Mouse (Mus musculus): Measurements from ENCODE around the gene Spryd7.

Spryd7 gene

DNA sequence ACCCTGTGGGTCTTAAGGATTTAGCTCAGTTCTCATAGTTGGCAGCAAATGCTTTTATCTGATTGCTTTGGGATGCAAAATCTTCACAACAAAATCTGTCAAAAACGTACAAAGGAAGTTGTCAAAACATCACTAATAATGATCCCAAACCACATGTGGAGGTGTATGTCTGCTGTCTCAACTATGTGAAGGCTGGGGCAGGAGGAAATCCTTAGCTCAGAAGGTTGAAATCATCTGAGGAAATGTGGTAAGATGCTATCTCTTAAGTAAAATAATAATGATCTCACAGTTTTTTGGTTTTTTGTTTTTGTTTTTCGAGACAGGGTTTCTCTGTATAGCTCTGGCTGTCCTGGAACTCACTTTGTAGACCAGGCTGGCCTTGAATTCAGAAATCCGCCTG lies 20.9 kb downstream of the Spryd7 start:
- DNase-seq: no peak

DNA sequence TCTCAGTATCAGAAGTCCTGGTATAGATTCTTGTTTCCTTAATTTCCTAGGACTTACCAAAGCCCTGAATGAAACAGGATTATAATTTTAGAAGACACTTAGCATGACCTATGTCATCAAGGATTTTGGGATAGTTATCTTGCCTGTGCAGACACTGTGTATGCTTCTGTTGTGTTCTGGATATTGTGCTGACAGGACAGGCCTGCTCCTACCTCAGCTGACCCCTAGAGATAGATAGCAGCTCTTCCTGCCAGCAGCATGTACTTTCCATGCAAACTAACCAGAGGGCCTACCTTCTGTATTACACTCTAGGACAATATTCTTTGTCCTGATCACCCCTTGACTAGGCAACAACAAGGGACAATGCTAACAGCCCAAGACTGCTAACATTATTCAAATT lies 25.7 kb downstream of the Spryd7 start:
- no peak for DNase-seq

DNA sequence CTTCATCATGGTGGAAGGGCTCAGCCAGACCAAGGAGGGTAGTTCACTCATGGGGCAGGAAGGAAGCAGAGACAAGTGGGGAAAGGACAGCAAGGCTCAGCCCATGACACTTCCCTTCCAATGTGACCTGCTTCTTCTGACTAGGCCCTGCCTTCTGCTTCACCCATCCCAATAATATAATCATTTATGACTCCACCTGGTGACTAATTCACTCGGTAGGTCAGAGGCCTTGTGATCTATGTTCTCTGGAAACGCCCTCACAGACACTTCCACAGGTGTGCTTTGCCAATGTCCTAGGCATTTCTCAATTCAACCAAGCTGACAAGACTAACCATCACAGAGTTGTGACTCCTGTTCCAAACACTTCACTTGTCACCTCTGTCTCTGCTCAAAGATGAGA lies 26.3 kb downstream of the Spryd7 start:
- no peak for DNase-seq

DNA sequence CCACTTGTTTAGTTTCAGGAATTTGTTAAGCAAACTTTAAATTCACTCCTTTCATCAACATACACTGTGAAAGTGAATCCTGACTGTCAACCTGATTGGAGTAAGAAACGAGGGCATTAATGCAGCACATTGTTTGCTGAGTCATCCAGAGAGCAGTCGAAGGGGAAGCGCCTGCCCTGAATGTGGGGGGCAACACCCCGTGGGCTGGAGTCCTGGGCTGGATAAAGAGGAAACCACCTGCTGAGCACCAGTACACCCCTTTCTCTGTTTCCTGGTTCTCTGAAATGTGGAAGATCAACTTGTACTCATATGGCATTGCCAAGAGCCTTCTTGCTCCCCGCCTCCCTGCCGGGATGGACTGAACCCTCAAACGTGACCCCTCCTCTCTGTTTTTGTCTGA lies 27.2 kb downstream of the Spryd7 start:
- peak; percentile 23 for DNase-seq

DNA sequence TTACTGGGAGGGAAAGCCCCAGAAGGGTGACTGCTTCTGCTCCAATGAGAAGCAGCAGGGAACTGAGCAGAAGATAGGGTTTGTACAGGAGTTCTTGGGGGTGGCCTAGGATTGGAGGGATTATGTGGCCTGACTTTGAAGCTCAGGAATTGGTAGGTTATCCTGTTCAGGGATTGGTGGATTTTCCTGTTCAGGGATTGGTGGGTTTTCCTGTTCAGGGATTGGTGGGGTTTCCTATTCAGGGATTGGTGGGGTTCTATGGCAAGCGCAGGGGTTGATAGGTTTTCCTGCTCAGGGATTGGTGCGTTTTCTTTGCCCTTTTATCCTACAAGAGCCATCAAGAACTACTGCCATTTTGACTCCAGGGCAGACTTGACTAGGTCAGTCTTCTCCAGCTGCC lies 30.7 kb downstream of the Spryd7 start:
- no peak for DNase-seq

DNA sequence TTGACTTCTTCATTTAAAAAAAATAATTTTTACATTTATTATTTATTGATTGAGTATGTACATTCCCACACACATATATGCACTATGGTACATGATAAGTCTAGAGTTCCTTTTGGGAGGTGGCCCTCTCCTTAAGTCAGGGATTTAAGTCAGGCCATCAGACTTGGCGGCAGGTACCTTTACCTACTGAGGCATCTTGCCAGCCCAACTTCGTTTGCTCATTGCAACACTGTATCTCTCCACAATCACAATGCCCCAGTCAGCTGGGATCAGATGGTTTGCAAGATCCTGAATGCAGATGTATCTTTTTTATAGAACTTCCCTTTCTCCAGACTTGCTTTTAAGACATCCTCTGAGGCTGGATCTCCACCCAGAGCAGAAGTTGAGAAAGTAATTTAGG lies 32.9 kb downstream of the Spryd7 start:
- DNase-seq: no peak

DNA sequence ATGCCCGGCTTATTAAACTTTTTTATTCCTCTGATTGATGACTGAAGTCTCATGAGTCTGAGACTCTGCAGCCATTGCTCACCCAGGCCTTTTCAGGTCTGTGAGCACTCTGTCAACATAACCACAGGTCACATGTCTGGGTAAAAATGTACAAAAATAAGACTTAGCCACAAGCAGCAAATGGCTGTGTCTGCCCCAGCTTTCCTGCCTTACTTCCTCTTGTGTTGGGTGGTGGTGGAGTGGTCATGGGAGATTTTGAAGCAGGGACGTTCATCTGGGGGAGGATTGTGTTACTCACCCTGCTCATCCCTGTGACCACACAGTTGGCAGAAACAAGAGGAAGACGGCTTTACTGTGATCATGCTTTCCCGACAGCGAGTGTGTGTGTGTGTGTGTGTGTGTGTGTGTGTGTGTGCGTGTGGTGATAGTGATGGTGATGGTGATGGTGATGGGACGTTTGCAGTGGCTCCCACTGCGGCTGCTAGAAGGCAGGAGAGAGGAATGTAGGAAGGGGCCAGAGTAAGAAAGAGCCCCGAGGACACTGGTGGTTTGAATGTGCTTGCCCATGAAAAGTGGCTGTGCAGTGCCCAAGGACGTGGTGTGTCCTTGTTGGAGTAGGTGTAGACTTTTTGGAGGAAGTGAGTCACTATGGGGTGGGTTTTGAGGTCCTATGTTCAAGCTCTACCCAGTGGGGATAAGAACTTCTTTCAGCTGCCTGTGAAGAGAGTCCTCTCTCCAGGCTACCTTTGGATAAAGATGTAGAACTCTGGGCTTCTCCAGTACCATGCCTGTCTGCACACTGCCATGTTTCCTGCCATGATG lies 37.8 kb downstream of the Spryd7 start:
- DNase-seq: peak; percentile 9

DNA sequence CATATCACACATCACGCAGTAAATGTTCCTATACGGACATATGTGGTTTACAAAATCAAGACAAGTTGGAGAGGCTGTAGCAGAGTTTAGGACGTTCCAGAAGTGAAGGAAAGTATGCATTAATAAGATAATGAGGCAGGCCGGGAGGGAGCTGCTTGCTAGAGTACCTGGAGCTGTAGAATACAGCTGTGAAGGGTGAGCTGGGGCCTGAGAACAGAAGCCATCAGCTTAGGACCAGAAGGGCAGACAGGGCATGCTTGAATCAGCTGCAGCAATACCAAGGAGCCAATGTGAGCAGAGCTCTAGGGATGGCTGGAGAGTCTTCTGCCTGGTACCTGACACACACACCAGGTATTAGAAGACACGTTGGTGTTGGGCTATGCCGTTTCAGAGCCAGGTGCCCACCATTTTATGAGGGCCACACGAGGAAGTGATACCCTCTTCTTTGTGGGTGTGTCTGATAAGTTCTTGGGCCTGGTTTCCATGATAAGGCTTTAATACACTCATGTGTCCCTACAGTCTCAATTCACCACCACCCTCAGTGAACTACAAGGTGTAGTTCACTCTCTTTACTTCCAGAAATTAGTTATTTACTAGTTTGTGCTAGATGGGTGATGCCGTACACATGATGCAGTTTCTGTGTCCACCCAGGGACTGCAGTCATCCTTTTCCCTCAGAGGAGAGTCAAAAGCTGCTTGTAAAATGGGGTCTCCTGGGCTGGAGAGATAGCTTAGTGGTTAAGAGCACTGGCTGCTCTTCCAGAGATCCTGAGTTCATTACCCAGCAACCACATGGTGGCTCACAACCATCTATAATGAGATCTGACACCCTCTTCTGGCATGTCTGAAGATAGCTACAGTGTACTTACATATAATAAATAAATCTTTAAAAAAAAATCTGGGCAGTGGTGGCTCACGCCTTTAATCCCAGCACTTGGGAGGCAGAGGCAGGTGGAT lies 39.9 kb downstream of the Spryd7 start:
- DNase-seq: peak; percentile 8

DNA sequence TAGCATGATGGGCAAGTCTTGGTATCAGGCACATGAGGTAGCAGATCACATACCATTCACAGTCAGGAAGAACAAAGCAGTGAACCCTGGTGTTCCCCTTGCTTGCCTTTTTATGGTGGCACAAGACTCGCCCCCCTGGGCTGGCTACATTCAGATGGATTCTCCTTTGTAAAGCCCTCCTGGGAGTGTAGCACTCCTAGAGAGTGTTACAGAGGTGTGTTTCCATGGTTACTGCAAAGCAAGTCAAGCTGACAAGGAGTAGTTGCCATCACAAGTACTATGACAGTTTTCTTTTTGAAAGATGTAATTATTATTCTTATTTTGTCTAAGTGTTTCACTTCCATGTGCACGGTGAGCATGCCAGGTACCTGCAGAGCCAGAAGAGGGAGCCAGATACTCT lies 45.2 kb downstream of the Spryd7 start:
- no peak for DNase-seq

DNA sequence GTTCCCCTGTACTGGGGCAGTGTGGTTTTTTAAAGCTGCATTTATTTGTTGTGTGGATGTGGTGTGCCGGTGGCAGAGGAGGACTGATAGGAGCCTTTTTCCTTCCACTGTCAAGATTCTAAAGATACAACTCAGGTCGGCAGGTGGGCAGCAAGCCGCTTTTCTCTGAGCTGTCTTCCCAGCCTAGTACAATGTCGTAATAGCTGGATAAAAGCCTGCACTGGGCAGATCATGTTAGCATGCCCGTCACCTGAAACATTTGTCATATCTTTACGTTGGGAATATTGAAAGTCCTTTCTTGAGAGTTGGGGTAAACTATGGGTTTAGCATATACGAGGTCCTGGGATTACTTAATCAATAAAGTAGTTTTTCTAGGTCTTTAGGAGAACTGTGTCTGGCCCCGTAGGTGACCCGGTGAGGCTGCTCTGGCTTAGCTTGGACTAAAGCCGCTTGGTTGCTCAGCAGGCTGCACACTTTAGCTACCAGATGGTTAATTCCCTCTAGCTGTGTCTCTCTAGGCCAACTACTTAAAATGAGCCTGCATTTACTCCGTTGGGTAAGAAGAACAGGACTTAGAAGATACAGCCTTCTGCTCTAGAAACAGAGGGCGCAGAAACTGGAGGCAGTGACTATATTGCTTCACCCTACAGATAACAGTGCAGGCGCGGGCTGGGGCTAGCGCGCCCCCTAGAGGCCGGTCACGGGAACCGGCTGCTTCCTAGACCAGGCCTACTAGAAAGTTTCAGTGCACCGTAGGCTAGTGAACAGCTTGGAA lies 58.8 kb downstream of the Spryd7 start:
- peak; percentile 82 for DNase-seq

DNA sequence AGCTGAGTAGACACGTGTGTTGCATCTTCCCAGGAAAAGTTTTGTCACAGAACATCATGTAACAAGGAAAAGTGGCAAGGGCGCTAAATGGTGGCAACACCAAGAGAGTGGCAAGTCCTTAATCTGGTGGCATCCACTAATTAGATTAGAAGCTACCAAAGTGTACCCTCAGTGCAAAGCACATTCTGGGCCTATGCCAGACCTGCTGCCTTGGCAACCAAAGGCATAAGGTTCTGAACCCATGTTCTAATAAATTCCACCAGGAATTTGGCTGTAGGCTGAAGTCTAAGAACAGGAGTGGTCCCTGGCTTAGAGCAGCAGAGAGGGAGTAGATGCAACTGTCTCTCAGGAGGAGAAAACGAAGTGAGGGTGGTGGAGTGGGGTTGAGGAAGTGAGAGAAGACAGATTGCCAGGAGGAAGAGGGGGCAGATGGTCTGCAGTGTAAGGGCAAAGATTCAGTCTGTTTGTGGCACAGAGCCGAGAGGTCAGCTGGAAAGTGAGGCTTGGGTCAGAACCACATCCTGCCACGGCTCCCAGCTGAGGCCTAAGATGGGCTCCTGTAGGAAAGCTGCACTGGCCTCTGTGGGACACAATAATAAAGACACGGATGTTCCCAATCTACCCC lies 63.1 kb downstream of the Spryd7 start:
- DNase-seq: no peak

All from liver (tissue).